Mouse (Mus musculus): Measurements from ENCODE around the gene Uvssa. TPM values are rescaled to one million over a fixed set of nuclear protein-coding genes. Genes with fewer than 3 reads are reported as not detected.

Gene Uvssa
- polyA plus RNA-seq, 1 experiment = 0.09 TPM

DNA sequence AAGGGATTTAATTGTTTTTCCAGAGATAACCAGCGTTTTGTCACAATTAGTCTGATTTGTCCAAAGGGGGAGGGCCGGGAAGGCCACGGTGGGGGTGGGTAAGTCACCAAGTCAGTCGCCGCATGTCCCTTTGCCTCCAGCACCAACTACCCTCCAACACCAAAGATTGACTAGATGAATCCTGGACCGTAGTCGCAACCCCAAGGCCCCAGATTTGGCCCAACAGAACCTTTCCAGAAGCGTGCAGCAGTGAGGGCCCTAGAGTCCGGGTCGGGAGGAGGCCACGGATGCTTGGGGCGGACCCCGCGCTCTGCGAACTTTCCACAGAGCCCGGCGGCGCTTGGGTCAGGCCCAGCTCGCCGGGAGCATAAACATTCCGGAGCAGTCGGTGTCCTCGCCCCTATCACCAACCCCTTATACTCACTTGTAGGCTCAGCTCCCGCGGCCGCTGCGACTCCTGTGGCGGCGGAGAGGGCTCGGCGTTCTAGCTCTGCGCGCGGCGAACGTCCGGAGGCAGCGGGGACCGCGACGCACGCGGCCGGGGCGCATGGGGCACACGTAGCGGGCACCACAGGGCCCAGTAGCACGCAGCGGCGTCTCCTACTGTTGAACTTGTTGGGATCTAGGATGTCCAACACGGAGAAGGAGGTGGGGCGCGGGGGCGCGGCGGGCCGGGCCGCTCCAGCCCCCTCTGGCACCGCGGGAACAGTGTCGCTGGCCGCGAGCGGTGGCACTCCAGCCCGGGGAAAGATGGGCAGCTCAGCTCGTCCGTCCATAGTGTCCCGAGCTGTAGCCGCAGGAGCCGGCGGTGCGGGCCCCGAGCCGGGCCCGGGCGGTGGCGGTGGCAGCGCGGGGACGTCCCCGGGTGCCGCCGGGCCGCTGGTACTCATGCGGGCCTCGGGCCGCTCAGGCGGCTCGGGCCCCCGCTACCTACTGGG lies 55.1 kb downstream of the Uvssa start, which contains the start of gene Nkx1-1:
Gene Nkx1-1 (minus strand): TSS at position 776 of the 938 bp plus-strand sequence.
- H3K27me3 ChIP-seq (ENCODE audit: control insufficient read depth) = peaks cover 100% of the 10 kb centered on the region
- no peaks in the 10 kb centered on the region for H3K4me1 ChIP-seq (ENCODE audit: control insufficient read depth)
- no peak within 1 kb of the TSS for H3K4me3 ChIP-seq (replicated peaks)
- peaks cover 15% of the 10 kb centered on the region; the same call in 1 of the 2 replicates for H3K9me3 ChIP-seq (ENCODE audit: control insufficient read depth, low read length)
- H3K36me3 ChIP-seq (ENCODE audit: control insufficient read depth) = no peaks in the 10 kb centered on the region
- TF ChIP-seq TAL1 (IDR thresholded peaks at IDR 0.05; ENCODE audit: low read length) (no peak), GATA1 (IDR thresholded peaks at IDR 0.05; ENCODE audit: low read length) (no peak)

DNA sequence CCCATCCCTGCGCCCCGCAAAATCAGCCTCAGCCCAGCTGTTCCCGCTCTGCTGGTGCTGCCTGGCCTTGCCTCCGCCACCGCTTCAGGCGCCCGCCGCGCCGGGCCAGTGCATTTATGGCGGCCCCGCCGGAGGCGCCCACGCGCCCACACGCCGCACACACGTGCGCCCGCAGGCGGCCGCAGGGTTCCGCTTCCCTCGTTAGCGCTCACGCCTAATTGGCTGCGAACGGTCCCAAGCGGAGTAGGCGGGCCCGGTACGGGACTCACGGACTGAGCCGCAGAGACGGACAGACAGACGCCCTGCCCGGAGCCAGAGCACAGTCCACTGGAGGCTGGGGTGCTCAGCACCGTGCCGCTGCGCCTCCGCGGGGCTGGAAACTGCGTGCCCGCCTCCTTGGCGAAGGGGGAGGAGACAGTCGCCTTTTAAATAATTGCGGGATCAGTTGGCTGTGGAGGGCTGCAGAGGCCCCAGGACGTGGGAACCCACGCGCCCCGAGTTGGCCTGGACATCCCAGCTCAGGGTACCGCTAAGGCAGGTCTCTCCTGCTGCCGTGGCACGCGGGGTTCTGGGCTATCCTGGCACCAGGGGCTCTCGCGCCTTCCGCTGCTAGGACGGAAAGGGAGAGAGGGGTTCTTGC lies 55.9 kb downstream of the Uvssa start:
- Histone ChIP-seq H3K4me1 (ENCODE audit: control insufficient read depth) (no peaks in the 10 kb centered on the region), H3K27me3 (ENCODE audit: control insufficient read depth) (peaks cover 100% of the 10 kb centered on the region), H3K9me3 (ENCODE audit: control insufficient read depth, low read length) (peaks cover 15% of the 10 kb centered on the region; the same call in 1 of the 2 replicates), H3K4me3 (replicated peaks) (no peak overlapping the region), H3K36me3 (ENCODE audit: control insufficient read depth) (no peaks in the 10 kb centered on the region)
- TF ChIP-seq GATA1 (IDR thresholded peaks at IDR 0.05; ENCODE audit: low read length) = no peak
- no peak for TF ChIP-seq TAL1 (IDR thresholded peaks at IDR 0.05; ENCODE audit: low read length)

DNA sequence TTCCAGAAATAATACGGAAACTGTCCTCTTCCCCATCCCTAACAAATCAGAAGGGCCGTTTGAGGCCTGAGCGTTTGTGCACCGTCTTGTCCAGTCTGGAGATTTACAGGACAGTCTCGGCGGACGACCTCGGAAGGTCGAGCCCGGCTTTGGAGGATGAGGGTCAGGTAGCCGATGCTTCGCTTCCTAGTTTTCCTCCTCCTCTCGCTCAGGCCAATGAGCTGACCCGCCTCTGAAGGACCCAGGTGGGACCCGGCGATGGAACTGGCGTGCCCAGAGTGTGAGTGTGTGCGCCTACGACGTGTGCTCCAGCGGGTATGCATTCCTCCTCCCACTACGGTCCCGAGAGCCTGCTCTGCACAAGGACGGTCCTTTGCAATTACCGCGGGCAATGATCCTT lies 56.8 kb downstream of the Uvssa start:
- no peak overlapping the region for H3K4me3 ChIP-seq (replicated peaks)
- peaks cover 97% of the 10 kb centered on the region for H3K27me3 ChIP-seq (ENCODE audit: control insufficient read depth)
- peaks cover 15% of the 10 kb centered on the region; the same call in 1 of the 2 replicates for H3K9me3 ChIP-seq (ENCODE audit: control insufficient read depth, low read length)
- no peaks in the 10 kb centered on the region for H3K4me1 ChIP-seq (ENCODE audit: control insufficient read depth)
- no peaks in the 10 kb centered on the region for H3K36me3 ChIP-seq (ENCODE audit: control insufficient read depth)
- TF ChIP-seq TAL1 (IDR thresholded peaks at IDR 0.05; ENCODE audit: low read length) (no peak), GATA1 (IDR thresholded peaks at IDR 0.05; ENCODE audit: low read length) (no peak)

DNA sequence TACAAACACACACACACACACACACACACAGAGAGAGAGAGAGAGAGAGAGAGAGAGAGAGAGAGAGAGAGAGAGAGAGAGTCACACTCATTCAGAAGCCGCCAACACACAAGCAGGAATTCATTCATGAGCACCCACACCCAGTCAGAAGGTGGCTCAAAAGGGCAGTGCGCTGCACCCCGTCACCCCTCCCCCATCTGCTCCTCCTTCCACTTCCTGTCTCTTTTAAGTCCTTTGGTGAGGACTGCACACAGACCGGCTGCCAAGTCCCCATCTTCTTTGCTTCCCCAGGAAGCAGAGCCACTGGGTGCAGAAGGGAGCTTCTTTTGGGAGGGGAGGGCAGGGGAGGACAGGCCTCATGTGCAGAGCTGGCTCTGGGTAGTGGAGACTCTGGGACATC lies 57.6 kb downstream of the Uvssa start:
- Histone ChIP-seq H3K27me3 (ENCODE audit: control insufficient read depth) (peaks cover 92% of the 10 kb centered on the region), H3K9me3 (ENCODE audit: control insufficient read depth, low read length) (peaks cover 15% of the 10 kb centered on the region; the same call in 1 of the 2 replicates), H3K4me1 (ENCODE audit: control insufficient read depth) (no peaks in the 10 kb centered on the region), H3K36me3 (ENCODE audit: control insufficient read depth) (no peaks in the 10 kb centered on the region), H3K4me3 (replicated peaks) (no peak overlapping the region)
- TF ChIP-seq TAL1 (IDR thresholded peaks at IDR 0.05; ENCODE audit: low read length) = no peak
- no peak for TF ChIP-seq GATA1 (IDR thresholded peaks at IDR 0.05; ENCODE audit: low read length)

DNA sequence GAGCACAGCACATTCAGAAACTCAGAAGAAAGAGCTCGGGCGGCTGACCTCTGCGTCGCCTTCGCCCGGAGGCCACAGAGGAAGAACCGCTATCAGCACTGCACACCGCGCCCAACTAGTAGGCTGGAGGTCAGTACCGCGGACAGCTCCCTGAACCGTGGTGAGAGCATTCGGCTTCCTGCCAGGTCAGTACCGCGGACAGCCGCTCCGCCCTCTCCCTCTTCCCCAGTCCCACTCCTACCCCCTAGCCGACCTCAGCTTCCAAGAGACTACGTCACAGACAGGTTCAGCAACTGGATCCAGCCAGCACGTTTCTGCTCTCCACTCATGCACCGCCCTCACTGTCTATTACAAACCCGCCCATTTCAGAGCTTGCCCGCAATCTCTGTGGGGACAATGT lies 59.9 kb downstream of the Uvssa start:
- TF ChIP-seq GATA1 (IDR thresholded peaks at IDR 0.05; ENCODE audit: low read length) = no peak
- no peak for TF ChIP-seq TAL1 (IDR thresholded peaks at IDR 0.05; ENCODE audit: low read length)
- no peaks in the 10 kb centered on the region for H3K36me3 ChIP-seq (ENCODE audit: control insufficient read depth)
- H3K4me1 ChIP-seq (ENCODE audit: control insufficient read depth) = peaks cover 7% of the 10 kb centered on the region
- peaks cover 84% of the 10 kb centered on the region for H3K27me3 ChIP-seq (ENCODE audit: control insufficient read depth)
- H3K9me3 ChIP-seq (ENCODE audit: control insufficient read depth, low read length) = peaks cover 9% of the 10 kb centered on the region; the same call in 1 of the 2 replicates
- no peak overlapping the region for H3K4me3 ChIP-seq (replicated peaks)

DNA sequence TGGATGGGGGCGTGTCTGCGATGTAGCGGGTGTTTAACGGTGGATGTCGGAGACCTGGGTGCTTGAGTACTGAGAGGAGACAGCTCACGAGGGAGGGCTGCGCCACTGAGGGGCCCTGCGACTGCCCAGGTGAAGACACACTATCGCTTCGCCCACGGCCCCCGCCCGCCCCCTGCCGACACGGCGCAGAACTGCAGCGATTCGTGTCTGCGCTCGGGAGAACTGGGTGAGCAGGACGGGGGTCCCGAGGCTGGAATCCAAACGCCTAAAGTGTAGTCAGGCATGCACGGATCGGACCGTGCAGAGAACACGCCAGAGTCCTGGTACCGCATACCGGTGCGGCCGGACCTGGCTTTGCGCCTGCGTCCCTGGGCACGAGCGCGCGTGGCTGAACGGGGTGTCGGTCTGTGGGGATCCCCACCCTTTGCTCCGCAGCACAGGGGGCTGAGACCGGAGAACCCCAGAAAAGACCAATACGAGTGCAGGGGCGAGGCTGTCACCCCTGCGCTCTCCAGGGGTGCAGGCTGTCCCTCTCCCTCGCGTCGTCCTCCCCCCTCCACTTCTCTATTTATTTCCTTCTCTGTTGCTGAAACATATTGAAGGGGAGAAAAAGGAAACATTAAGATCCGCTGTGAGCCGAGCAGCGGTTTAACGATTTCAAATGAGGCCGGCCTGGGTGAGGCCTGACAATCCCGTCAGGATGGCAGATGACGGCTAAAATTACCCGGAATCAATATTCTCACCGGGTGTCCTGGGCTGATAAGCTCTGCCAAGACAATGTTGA lies 64.8 kb downstream of the Uvssa start:
- H3K36me3 ChIP-seq (ENCODE audit: control insufficient read depth) = no peaks in the 10 kb centered on the region
- H3K4me1 ChIP-seq (ENCODE audit: control insufficient read depth) = peaks cover 14% of the 10 kb centered on the region
- peaks cover 46% of the 10 kb centered on the region for H3K27me3 ChIP-seq (ENCODE audit: control insufficient read depth)
- TF ChIP-seq GATA1 (IDR thresholded peaks at IDR 0.05; ENCODE audit: low read length) (no peak), TAL1 (IDR thresholded peaks at IDR 0.05; ENCODE audit: low read length) (no peak)
- no peaks in the 10 kb centered on the region for H3K9me3 ChIP-seq (ENCODE audit: control insufficient read depth, low read length)
- H3K4me3 ChIP-seq (replicated peaks) = peak overlapping the region; percentile 48

DNA sequence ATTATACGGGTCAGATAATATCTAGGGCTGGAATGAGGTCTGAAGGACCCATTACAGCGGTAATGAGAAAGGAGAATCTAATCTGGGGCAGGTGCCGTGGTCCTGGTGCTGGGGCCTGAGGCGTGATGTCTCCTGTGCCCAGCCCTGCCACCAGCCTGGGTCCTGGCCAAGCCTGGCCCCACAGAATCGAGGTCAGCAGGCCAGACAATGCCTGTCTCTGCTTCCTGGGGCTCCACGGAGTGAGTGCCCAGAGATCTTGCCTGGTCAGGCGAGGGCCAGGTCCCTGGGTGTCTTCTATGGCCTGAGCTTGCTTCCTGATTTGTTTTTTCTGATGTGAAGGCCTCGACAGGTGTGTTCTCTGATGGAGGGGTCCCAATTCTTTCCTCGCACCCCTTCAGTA lies 65.4 kb downstream of the Uvssa start:
- no peaks in the 10 kb centered on the region for H3K36me3 ChIP-seq (ENCODE audit: control insufficient read depth)
- peaks cover 39% of the 10 kb centered on the region for H3K27me3 ChIP-seq (ENCODE audit: control insufficient read depth)
- no peaks in the 10 kb centered on the region for H3K9me3 ChIP-seq (ENCODE audit: control insufficient read depth, low read length)
- H3K4me1 ChIP-seq (ENCODE audit: control insufficient read depth) = peaks cover 14% of the 10 kb centered on the region
- no peak for TF ChIP-seq GATA1 (IDR thresholded peaks at IDR 0.05; ENCODE audit: low read length)
- TF ChIP-seq TAL1 (IDR thresholded peaks at IDR 0.05; ENCODE audit: low read length) = no peak
- H3K4me3 ChIP-seq (replicated peaks) = no peak overlapping the region

DNA sequence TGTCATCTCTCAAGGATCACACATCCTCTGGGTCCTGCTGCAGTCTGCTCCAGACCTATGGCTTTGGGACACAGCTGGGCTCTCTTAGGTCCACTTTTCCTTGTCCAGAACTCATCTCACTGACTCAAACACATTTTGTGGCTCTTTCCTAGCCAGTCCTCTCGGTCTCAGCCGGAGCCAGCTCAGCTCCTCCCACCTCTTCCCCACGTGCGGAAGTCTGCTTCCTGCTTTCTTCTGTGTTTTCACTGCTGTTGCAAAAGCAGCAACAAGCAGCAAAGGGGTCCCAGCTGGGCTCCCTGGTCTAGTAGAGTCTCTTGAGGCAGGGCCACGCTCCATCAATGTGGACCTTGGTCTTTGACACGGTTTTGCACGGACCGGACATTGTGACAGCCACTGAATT lies 77.4 kb downstream of the Uvssa start:
- H3K36me3 ChIP-seq (ENCODE audit: control insufficient read depth) = no peaks in the 10 kb centered on the region
- no peaks in the 10 kb centered on the region for H3K9me3 ChIP-seq (ENCODE audit: control insufficient read depth, low read length)
- TF ChIP-seq TAL1 (IDR thresholded peaks at IDR 0.05; ENCODE audit: low read length) (no peak), GATA1 (IDR thresholded peaks at IDR 0.05; ENCODE audit: low read length) (no peak)
- H3K27me3 ChIP-seq (ENCODE audit: control insufficient read depth) = no peaks in the 10 kb centered on the region
- no peak overlapping the region for H3K4me3 ChIP-seq (replicated peaks)
- no peaks in the 10 kb centered on the region for H3K4me1 ChIP-seq (ENCODE audit: control insufficient read depth)
